Mouse (Mus musculus) left cerebral cortex, adult 9 months (tissue): ENCODE data around the gene Olfr266.

Source experiments
- DNase-seq, 2 experiments: peaks; one replicate each; pipeline ENCODE4 v3.0.0; 2022; ENCODE audit warnings: low spot score in 2 of 2

The Olfr266 gene

GRCm38 (mm10) chr3:106826187-106826586 lies at the start of gene Olfr266:
Gene Olfr266, minus strand, starts transcription at chr3:106826287.
- no peak for DNase-seq

- peak; percentile 11 to 18 for DNase-seq
Measured at GRCm38 (mm10) chr3:106875626-106876025, 49.5 kb upstream of the Olfr266 start.

GRCm38 (mm10) chr3:106872893-106873292 lies 46.8 kb upstream of the Olfr266 start:
- no peak for DNase-seq

DNA sequence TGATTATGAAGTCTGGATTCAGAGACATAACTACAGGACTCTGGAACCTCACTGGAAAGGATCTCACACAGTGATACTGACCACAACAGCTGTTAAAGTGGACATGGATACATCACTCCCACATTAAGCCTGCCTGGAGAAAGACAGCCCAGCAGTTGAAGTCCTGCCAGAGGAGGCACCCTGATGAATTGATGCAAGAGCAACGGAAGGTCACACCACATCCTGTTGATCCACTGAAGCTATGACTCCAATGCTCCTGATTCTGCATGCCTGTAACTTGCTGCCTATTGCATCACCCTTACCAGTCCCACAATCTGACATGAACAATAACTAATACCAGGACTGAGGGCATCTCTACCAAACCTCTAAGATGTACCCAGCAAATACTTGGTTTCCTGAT lies 6.0 kb upstream of the Olfr266 start:
- no peak for DNase-seq

- DNase-seq, result peak in 1 of 2 experiments; percentile 4
Measured at GRCm38 (mm10) chr3:106817676-106818075, 8.4 kb downstream of the Olfr266 start.

DNA sequence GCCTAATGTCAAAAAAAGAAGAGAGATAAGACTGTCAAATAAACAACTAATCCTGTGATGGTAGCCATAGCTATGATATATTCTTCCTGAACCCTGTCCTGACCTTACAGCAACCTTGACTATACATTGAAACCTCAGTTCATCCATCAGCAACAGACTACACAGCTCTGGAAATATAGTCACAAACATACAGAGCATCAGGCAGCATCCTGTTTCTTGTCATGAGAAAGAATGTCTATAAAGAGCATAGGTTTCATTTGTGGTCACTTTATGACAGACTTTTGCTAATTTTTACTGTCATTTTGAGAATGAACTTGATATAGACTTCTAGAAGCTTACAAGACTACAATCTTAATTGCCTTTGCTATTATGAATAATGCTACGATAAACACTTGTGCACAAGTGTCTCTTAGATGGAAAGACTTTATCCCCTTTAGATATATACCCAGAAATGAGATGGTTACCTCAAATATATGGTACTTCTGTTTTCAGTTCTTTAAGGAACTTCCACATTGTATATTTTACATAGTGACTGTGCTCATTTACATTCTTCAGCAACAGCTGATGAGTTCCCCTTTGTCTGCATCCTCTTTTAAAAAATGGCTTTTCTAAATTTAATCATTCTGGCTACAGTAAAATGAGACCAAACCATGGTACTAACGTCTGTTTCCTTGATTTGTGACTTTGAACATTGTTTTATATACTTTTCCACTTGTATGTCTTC lies 17.0 kb downstream of the Olfr266 start:
- no peak for DNase-seq

DNA sequence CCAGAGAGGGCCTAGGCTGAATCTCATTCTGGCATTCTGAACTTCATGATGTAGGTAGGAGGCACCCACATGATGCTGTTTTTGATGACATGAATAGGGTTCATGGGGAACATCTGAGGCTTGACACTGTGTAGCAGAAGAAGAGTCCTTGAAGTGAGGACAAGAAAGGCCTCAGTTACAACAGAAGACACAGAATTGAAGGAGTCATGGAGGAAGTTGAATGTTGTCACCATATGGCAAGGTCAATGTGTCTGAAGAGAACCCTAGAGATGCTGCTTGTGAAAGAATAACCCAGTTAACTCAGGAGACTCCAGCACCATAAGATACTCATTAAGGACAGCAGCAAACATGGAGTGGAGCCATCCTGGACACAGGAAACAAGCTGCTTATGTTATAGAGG lies 28.0 kb downstream of the Olfr266 start:
- DNase-seq, result no peak

DNA sequence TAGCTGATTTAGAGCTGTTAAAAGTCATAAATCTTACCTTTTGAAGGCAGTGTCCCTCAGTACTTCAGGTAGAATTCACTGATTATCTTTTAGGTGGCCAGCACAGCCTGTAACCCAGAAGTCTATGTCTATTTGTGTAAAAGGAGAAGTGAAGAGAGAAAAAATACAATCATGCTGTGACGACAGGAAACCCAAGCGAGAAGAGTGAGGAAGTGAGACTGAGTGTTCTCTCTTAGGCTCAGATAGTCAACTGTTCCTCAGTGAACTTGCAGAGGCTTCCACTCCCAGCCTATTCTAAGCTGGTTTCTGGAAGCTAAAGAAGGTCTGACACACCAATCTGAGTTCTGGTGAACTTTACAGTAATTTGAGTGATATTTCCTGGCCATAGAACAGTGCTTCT lies 36.2 kb downstream of the Olfr266 start, which contains the start of gene Cd53:
Cd53 (minus strand) TSS at position 220 of the 400 bp plus-strand sequence.
- DNase-seq, result peak in 1 of 2 experiments; percentile 12

GRCm38 (mm10) chr3:106788440-106788887 lies 37.6 kb downstream of the Olfr266 start:
- no peak for DNase-seq

DNA sequence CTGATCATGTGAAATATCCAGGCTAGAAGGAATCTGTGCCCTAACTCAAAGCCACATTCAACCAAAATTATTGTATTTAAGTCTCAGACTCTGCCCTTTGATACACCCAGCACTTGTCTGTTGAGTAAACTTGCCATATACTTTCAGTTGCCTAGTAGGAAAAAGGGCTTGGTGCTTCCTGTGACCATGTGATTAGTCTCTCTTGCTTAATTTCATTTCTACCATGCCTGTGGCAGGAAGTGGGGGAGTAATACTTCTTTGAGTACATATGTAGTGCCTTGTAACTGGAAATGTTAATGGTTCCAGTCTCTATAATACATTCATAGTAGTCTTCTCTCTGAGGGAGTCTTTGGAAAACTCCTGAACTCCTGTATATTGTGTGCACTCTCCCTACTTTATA lies 38.1 kb downstream of the Olfr266 start:
- no peak for DNase-seq

GRCm38 (mm10) chr3:106785130-106785529 lies 41.0 kb downstream of the Olfr266 start:
- DNase-seq, result no peak

- no peak for DNase-seq
Measured at GRCm38 (mm10) chr3:106771834-106772233, 54.3 kb downstream of the Olfr266 start.
